Mouse (Mus musculus): Measurements from ENCODE around the gene Rcn3.

DNA sequence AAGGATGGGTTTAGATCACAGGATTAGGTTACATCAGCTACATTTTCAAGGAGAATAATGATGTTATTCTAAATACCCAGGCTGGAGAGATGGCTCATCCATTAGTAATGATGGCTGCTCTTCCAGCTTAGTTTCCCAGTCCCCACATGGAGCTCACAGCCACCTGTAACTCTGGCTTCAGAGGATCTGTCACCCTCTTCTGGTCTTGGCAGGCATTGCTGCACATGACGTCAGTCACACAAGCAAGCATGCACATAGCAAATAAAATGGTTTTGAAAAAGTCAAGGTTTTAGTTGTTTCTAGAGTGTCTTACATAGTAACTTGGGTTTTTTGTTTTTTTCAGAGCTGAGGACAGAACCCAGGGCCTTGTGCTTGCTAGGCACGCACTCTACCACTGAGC, 19.8 kb downstream of the Rcn3 start:
- TF ChIP-seq CTCF (IDR thresholded peaks at IDR 0.05; ENCODE audit: control insufficient read depth, insufficient read depth, low read length) = peak; percentile 52; the same call in 1 of the 2 replicates
- no peak for TF ChIP-seq POLR2A (IDR thresholded peaks at IDR 0.05; ENCODE audit: borderline replicate concordance, control insufficient read depth, low read depth, low read length)
